Comparison of ENCODE assay signal across 14 mouse cellular contexts in genomic region chr6:84746847-84747395, GRCm38 (mm10).
A peak's percentile ranks its signal among the peaks of the same experiment; 100 is the strongest.
DNase-seq lines count a peak whose midpoint lies in the region; ATAC-seq lines count a peak whose summit lies in the region.
"Had no signal": no experiment of that assay in that cellular context is flagged by ENCODE, and none has a peak within 500 bp of the region (broad histone marks: within the 10 kb centered on the region; RNA-seq: fewer than 3 reads in every experiment).

No protein-coding gene starts in this region.

- H3K9me3 ChIP-seq in hindbrain, embryonic 12.5 days (replicated peaks) = no peaks in the 10 kb centered on the region
- no peaks in the 10 kb centered on the region for H3K9me3 ChIP-seq in midbrain, embryonic 15.5 days
- H3K9me3 ChIP-seq: embryonic facial prominence, embryonic 15.5 days; heart, embryonic 15.5 days had no signal

- 24% methylated on average over 10 of the region's 10 CpGs for WGBS in hindbrain, embryonic 12.5 days
- WGBS in midbrain, embryonic 15.5 days = 17% methylated on average over 10 of the region's 10 CpGs

- no peak overlapping the region for H3K4me2 ChIP-seq in hindbrain, embryonic 12.5 days (replicated peaks)
- no peak overlapping the region for H3K4me2 ChIP-seq in midbrain, embryonic 15.5 days
- H3K4me2 ChIP-seq: embryonic facial prominence, embryonic 15.5 days; heart, embryonic 15.5 days had no signal

- no peak for ATAC-seq in cerebellum, adult (ENCODE audit: insufficient number of reproducible peaks, low FRiP score, low TSS enrichment)
- peak; percentile 85 for ATAC-seq in hindbrain, embryonic 12.5 days (ENCODE audit: low FRiP score)
- peak; percentile 70 for ATAC-seq in midbrain, embryonic 15.5 days (replicated peaks)

- no peaks in the 10 kb centered on the region for H3K36me3 ChIP-seq in hindbrain, embryonic 12.5 days
- H3K36me3 ChIP-seq in midbrain, embryonic 15.5 days (replicated peaks) = no peaks in the 10 kb centered on the region
- H3K36me3 ChIP-seq: embryonic facial prominence, embryonic 15.5 days; heart, embryonic 15.5 days had no signal

- no peak overlapping the region for H3K9ac ChIP-seq in hindbrain, embryonic 12.5 days
- H3K9ac ChIP-seq in midbrain, embryonic 15.5 days = no peak overlapping the region
- H3K9ac ChIP-seq: embryonic facial prominence, embryonic 15.5 days; heart, embryonic 15.5 days; liver, embryonic 14.5 days had no signal

- H3K27ac ChIP-seq in hindbrain, embryonic 12.5 days = peak overlapping the region; percentile 67; the same call in 1 of the 2 replicates
- peak overlapping the region; percentile 34; the same call in 1 of the 2 replicates for H3K27ac ChIP-seq in midbrain, embryonic 15.5 days
- H3K27ac ChIP-seq: embryonic facial prominence, embryonic 15.5 days; heart, embryonic 15.5 days; liver, embryonic 14.5 days had no signal

- DNase-seq in cerebellum, adult 11-12 months = peak; percentile 7
- peak; percentile 66 for DNase-seq in left cerebral cortex, postnatal 4 days
- no peak for DNase-seq in left cerebral cortex, adult 8-10 months (ENCODE audit: low spot score in 2 of 2)
- no peak for DNase-seq in urinary bladder, adult 18-20 months (ENCODE audit: low spot score in 2 of 2)
- DNase-seq in kidney, adult 18-20 months = no peak
- DNase-seq: adrenal gland, postnatal 36 days; gastrocnemius, postnatal 25 days; kidney, postnatal 14 days had no signal

- intact Hi-C loops in left cerebral cortex, postnatal 4 days (cut with DNase I) = no loop called here

- peaks cover 17% of the 10 kb centered on the region for H3K4me1 ChIP-seq in hindbrain, embryonic 12.5 days
- peaks cover 13% of the 10 kb centered on the region for H3K4me1 ChIP-seq in midbrain, embryonic 15.5 days
- H3K4me1 ChIP-seq: embryonic facial prominence, embryonic 15.5 days; heart, embryonic 15.5 days had no signal

- H3K27me3 ChIP-seq in hindbrain, embryonic 12.5 days = no peaks in the 10 kb centered on the region
- H3K27me3 ChIP-seq in midbrain, embryonic 15.5 days (replicated peaks) = no peaks in the 10 kb centered on the region
- H3K27me3 ChIP-seq: embryonic facial prominence, embryonic 15.5 days; heart, embryonic 15.5 days had no signal

- H3K4me3 ChIP-seq in hindbrain, embryonic 12.5 days = no peak overlapping the region
- H3K4me3 ChIP-seq in midbrain, embryonic 15.5 days = no peak overlapping the region
- H3K4me3 ChIP-seq: embryonic facial prominence, embryonic 15.5 days; heart, embryonic 15.5 days had no signal

Comparison
In these comparisons a context has a peak if more than half of its experiments do, and no peak if none do; other contexts are left out.
1. DNase-seq: peak in cerebellum, adult 11-12 months (single experiment) and left cerebral cortex, postnatal 4 days (single experiment); none in left cerebral cortex, adult 8-10 months (0 of 2), urinary bladder, adult 18-20 months (0 of 2) and kidney, adult 18-20 months (single experiment).